Mouse (Mus musculus) embryonic stem cell, embryonic (primary cell): ENCODE data around the gene BC048671.

Source experiments
- CTCF ChIA-PET, 4 experiments: fragments of 300-600 bp in 2 of 4; fragments of 350-600 bp in 2 of 4; sonication (Branson Sonifier 250); formaldehyde crosslinking; loops; one replicate each; lab custom pipeline; 2022; ENCODE audit warnings: inconsistent platforms in 2 of 4; lab: Charles Lee
- POLR2A ChIA-PET, 4 experiments: fragments of 300-600 bp in 2 of 4; fragments of 350-600 bp in 2 of 4; sonication (Branson Sonifier 250); formaldehyde crosslinking; loops; one replicate each; lab custom pipeline; 2022; ENCODE audit warnings: antibody characterized with exemption in 4 of 4, inconsistent platforms in 1 of 4; lab: Charles Lee

BC048671 gene

DNA sequence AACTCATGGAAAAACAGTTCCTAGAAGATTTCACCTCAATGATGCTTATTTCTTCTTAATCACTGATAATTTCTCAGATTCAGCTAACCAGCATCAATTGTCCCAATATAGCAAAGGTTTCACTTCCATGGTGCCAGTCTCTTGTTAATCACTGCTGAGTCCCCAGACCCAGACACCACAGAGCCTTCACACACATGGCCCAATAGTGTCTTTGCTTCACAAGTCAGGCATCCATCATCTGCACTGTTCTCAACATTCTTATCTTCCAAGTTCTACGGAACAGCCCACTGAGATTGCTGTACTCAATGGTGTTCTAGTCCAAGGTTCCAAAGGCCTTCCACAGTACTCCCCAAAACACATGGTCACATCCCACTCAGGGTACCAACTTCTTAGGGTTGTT is at the start of gene BC048671:
Gene BC048671, plus strand, starts transcription at position 301 of the 400 bp plus-strand sequence.
- ChIA-PET CTCF (no interaction called here), POLR2A (no interaction called here)

DNA sequence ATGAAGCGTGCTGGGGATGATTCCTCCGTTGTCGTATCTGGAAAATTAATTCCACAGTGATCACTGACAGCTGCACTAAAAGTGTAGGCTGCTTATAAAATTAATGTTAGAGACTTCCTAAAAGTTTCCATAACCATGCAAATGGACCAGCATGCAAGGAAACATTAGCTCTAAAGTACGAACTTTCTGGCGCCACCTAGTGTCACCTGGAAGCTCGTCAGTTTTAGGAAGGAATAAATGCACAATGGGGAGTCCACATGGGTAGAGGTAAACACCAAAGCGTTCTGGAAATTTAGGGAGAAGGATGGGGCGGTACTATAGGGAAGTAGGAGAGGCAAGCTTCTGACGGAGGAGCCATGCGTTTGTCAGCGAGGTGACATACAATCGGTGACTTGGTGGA is 12.8 kb upstream of the BC048671 start:
- ChIA-PET POLR2A (interaction anchor here in 1 of 4 experiments (0.7 kb wide), 1 partner anchor 82 kb away, joined by 3 read pairs; no protein-coding TSS in a partner anchor), CTCF (interaction anchor here (0.6 to 1.9 kb wide), 20 partner anchors 12 to 926 kb away, joined by 3 to 7 read pairs (median 3); partner anchors contain the start of genes Cfap100 (in 2 of the 4) and Chst13 (in 1 of the 4))

DNA sequence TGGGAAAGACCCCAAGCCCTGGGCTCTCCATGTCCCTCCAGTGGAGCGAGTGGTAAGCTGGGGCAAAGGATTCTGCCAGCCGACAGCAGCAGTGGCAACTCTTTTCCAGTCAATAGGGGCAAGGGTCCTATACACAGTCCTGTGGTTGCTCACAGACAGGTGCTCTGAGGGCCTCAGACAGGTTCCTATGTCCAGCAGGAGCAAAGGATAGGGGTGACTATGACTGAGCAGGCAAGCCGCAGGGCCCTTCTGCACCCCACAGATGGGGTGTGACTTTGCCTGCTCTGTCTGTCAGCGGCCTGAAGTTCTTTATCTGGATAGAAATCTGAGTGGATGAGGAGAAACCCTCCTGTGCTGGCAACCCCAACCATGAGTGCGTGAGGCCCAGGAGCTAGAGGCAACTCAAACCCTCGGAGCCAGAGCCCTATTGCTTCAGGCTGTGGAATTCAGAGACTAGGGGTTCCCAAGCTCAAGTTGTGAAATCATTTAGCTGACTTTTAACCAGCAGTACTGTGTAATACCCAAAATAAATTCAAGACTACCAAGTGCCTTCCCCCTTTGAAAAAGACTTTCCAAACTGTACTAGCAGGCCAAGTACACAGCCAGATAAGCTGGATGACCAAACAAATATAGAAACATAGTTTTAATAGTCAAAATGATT is 5.4 kb downstream of the BC048671 start:
- CTCF ChIA-PET: interaction anchor here in 2 of 4 experiments (0.6 to 1.3 kb wide), 4 partner anchors 18 to 627 kb away, joined by 3 to 5 read pairs (median 4); no protein-coding TSS in a partner anchor

DNA sequence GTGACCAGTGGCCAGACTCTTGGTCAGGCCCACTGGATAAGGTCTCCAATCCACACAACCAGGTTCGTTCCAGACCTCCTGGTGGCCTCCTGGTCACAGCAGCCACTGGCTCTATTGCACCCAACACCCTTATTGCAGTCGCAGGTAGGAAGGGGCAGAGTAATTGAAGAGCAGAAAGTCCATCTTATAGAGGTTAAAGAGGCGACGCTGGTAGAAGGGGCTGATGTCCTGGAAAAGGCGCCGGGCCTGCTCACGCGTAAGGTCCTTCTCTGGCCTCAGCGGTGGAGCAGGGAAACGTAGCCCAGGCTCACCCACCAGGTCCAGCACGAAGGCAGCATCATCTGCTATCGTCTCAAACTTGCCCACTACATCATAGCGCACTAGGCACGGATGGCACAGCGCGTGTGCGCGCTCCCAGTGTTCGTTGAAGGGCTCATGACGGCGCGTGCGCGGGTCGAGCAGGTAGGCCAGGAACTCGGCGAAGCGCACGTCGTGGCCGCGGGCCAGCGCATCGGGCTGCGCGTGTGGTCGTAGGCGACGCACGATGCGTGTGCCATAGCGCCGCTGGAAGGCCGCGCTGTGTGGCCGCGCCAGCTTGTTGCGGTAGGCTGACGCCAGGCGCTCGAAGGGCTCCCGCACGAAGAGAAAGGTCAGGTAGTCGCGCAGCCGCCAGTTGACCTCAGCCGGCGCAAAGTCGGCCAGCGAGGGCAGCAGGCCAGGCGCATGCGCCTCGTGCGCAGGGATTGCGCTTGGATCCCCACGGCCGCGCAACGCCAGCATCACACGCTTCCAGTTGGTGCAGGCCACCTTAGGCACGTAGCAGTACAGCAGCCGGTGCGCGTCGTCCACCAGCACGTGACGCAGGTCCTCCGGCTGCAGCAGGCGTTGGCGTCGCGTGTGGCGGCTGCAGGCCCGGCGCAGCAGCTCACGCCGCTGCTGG is 8.1 kb downstream of the BC048671 start:
- ChIA-PET POLR2A (interaction anchor here in 1 of 4 experiments (1.2 kb wide), 1 partner anchor 61 kb away, joined by 3 read pairs; no protein-coding TSS in a partner anchor), CTCF (interaction anchor here in 1 of 4 experiments (1.0 kb wide), 1 partner anchor 21 kb away, joined by 3 read pairs; no protein-coding TSS in a partner anchor)

More for the DNA sequence above, 5.4 kb downstream of the BC048671 start:
- POLR2A ChIA-PET: no interaction called here

DNA sequence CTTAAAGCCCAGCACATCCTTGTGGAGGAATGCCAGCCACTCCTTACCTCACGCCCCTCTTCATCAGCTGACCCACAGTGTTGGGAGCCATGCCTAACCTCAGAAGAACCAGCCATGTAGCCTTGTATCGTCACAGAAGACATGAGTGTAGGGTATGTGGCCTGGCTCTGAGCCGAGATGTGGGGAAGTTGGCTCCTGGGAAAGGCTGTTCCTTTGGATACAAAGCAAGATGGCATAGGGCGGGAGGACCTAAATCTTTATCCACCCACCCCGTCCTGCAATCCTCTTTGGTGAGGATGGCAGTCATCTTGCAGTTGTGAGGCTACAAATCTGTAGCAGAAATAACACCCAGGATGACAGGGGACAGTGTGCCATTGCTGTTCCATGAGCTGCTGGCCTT is 14.9 kb downstream of the BC048671 start:
- CTCF ChIA-PET: no interaction called here
- POLR2A ChIA-PET: no interaction called here

DNA sequence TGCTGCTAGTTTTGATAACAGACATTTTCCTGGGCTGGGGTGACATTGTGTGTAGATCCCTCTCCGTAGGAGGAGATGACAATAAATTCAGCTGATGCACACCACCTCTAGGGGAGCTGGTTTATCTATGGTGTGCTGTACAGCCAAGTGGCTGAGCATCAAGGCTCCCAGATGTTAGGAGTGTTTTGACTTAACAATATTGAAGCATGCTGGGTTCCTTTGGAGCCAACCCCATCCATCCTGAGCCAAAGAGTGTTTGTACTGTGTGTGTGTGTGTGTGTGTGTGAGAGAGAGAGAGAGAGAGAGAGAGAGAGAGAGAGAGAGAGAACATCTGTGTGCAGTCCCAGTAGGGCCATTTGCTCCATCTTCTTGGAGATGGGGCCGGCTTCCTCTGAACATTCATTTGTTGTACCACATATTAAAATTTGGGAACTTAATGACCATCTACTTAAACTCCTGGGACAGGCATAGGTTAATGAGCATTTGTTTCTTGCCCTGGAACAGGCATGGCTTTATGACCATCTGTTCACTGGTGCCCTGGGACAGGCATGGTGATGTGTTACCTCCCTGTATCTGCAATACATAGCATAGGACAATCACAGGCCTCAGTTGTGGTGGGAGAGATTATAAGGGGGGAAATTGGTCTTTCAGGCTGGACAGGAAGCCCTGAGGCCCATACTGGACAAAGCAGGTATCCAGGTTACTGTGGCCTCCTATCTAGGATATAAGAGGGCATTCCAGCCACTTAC is 16.7 kb downstream of the BC048671 start:
- ChIA-PET POLR2A (no interaction called here), CTCF (no interaction called here)

DNA sequence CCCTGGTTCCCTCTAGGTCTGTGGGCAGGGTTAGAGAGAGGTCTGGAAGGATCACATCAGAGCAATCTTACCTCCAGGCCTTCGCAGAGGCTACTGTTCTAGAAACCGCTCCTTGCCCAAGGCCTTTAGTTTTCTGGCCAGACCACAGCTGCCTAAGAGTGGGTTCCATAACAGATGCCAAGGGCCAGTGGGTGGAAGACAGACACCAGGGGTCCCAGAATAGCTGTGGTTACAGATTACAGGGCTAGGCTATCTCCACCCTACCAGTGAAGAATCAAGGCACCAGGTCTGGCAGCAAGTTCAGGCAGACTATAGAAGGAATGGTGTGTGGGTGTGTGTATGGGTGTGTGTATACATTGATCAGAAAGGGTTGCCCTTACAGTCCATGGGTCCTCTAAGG is 18.0 kb downstream of the BC048671 start:
- CTCF ChIA-PET: no interaction called here
- POLR2A ChIA-PET: no interaction called here

DNA sequence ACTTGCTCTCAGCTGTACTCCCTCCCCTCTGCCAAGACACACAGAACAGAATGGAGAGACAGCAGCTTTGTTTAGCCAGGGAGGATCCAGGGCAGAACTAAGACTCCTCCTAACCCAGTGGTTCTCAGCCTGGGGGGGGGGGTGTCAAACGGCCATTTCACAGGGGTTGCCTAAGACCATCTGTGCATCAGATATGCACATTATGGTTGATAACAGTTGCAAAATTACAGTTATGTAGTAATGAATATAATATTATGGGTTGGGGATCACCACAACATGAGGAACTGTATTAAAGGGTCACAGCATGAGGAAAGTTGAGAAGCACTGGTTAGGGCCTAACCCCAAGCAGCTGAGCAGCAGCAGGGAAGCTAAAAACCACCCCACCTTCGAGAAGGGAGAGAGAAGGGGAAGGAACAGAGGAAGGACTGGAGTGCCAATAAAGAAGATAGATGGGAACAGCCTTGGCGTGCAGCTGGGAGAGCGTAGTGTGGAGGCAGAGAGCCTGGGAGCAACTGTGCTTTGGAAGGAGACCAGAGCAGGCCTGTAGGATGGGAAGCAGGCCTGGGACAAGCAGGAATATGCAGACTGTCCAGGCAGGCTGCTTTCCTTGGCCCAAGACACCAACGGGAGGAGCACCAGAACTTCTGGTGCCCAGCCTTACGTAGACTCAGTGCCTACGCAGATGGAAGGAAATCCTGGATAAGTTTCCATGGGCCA is 18.6 kb downstream of the BC048671 start:
- CTCF ChIA-PET: no interaction called here
- POLR2A ChIA-PET: no interaction called here

DNA sequence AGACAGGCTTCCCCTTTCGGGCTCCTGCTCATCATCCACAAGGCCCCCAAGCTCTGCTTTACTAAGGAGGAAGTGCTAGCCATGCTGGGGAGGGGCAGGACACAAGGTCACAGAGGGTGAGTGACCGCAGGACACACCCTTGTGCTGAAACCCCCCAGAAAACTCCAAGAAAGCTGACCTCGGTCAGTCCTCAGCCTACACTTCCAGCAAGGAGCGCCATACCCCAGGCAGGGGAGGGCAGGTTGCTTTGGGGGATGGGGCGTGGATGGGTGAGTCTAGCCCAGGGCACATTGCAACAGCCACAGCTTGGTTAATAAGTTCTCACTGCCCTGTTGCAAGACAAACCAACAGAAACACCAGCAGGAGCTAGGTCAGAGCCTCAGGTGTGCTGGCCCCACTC is 19.4 kb downstream of the BC048671 start:
- CTCF ChIA-PET: no interaction called here
- POLR2A ChIA-PET: no interaction called here

DNA sequence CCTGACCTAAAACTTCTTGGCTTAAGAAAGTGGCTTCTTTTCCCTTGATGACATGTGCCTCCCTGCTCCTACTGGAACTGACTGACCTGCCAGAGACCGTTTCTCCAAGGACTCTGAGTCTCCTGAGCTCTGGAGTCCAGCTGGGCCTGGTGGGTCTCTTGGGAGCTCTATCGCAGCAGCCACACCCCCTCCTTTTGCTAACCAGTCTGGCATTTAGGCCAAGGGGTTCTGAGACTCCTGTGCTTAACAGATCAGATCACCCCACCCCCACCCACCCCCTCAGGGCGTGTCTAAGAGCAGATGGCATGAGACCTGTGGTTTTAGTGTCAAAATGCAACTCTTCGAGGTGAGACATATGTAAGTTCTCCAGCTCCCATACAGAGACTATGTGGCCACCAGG is 20.8 kb downstream of the BC048671 start:
- CTCF ChIA-PET: interaction anchor here in 1 of 4 experiments (1.2 to 1.8 kb wide), 2 partner anchors 101 to 285 kb away, joined by 3 to 7 read pairs; no protein-coding TSS in a partner anchor
- POLR2A ChIA-PET: interaction anchor here in 2 of 4 experiments (0.6 kb wide), 2 partner anchors 14 to 86 kb away, joined by 3 to 4 read pairs; no protein-coding TSS in a partner anchor

DNA sequence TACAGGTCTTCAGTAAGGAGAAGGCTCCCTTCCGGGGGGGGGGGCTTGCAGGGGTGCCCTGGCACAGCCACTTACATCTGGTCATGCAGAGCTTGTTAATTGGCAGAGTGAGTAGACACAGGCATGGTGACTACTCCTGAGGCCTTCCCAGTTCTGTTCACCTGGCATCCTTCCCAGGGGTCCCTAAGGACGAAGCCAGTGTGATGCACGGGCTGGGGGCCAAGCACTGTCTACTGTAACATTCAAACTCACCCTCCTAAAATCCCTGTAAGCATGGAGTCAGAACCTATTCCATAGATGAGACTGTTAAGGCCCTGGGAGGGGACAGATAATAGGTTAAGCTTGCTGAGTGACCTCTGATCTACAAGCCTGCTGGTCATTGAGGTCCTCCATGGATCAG is 23.0 kb downstream of the BC048671 start:
- ChIA-PET POLR2A (interaction anchor here in 1 of 4 experiments (1.0 kb wide), 1 partner anchor 47 kb away, joined by 3 read pairs; no protein-coding TSS in a partner anchor), CTCF (no interaction called here)

DNA sequence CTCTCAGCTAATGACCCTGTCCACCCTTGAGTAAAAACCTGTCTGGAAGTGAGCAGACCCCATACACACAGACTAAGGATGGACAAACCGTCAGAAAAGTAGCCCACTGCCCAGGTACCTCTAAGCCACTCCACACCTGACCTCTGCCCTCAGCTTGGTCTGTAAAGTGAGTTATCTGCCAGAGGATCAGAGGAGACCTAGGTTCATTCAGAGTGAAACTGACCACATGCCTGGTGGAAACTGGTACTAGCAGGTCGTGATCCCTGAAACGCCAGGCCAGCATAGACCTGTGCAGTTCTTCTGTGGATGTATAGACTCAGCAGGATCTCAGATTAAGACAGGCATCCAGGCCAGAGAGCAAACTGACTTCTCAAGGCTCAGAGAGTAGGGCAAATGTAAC is 23.4 kb downstream of the BC048671 start:
- POLR2A ChIA-PET: interaction anchor here in 2 of 4 experiments (1.0 to 1.2 kb wide), 2 partner anchors 11 to 45 kb away, joined by 3 read pairs; partner anchors contain the start of gene Zxdc (in 1 of the 2)
- CTCF ChIA-PET: interaction anchor here in 2 of 4 experiments (0.6 to 1.1 kb wide), 2 partner anchors 111 to 214 kb away, joined by 3 to 4 read pairs; no protein-coding TSS in a partner anchor

DNA sequence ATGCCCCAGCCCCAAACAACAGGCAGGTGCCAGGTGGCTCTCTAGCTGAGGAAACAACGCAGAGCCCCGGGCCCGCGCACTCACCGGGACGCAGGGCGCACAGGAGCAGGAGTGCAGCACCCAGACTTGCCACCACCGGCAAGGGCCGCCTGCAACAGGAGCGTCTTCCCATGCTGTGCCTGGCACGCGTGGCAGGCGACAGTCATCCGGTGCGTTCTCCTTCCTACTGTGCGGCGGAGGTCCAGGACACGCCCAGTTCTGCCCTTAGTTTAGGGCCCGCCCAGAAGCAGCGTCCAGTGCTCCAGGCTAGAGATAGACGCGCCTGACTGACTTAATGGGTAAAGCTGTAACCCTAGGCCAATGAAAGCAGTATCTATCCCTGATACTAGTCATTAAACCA is 24.0 kb downstream of the BC048671 start, which contains the start of gene Chst13:
Gene Chst13, minus strand, starts transcription at position 195 of the 400 bp plus-strand sequence.
- CTCF ChIA-PET: interaction anchor here in 3 of 4 experiments (0.6 to 1.9 kb wide), 9 partner anchors 37 to 640 kb away, joined by 3 to 10 read pairs (median 4); partner anchors contain the start of gene Cfap100 (in 2 of the 3)
- POLR2A ChIA-PET: interaction anchor here in 2 of 4 experiments (1.0 to 1.2 kb wide), 2 partner anchors 11 to 45 kb away, joined by 3 read pairs; partner anchors contain the start of gene Zxdc (in 1 of the 2)

DNA sequence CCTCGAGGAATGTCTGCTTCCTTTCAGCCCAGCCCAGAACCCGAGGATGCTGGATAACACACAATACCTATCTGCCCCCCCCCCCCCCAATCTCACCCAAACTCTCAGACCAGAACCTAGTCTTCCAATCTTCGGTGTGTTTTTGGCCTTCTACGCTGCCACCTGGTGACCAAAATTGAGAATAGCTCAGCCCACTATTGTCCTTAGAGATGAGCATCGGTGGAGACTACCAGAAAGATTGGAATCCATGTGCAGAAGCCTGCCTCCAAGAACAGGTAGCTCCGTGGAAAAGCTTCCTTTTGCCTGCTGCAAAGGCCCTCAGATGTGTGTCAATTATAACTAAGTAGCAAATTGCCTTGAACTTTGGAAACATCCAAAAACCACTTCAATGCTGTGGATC is 26.7 kb downstream of the BC048671 start:
- POLR2A ChIA-PET: interaction anchor here in 2 of 4 experiments (0.6 kb wide), 4 partner anchors 43 to 330 kb away, joined by 3 to 5 read pairs (median 4); no protein-coding TSS in a partner anchor

DNA sequence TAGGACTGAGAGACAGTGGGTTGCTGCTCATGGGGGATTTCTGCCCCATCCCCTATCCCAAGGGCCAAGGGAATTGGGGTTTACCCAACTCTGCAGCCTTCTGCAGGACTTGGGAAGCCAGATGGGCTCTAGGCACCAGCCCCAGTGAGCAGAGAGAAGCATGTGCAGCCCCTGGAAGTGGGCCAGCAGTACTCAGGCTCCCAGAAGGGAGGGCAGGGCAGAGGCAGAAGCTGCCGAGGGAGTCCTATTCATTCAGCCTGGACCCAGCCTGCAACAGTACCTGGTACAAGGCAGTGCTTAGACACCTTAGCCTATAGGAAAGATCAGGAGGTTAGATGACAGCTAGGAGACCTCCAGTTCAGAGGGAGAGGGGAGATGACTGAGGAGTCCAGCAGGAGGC is 28.9 kb downstream of the BC048671 start:
- ChIA-PET POLR2A (no interaction called here), CTCF (interaction anchor here in 2 of 4 experiments (1.1 to 1.5 kb wide), 2 partner anchors 98 to 650 kb away, joined by 3 to 4 read pairs; partner anchors contain the start of gene Cfap100 (in 1 of the 2))

More for the DNA sequence above, 26.7 kb downstream of the BC048671 start:
- CTCF ChIA-PET: interaction anchor here (0.6 to 1.7 kb wide), 56 partner anchors 11 to 1664 kb away, joined by 3 to 17 read pairs (median 5); partner anchors contain the start of gene Cfap100 (in 1 of the 4)

DNA sequence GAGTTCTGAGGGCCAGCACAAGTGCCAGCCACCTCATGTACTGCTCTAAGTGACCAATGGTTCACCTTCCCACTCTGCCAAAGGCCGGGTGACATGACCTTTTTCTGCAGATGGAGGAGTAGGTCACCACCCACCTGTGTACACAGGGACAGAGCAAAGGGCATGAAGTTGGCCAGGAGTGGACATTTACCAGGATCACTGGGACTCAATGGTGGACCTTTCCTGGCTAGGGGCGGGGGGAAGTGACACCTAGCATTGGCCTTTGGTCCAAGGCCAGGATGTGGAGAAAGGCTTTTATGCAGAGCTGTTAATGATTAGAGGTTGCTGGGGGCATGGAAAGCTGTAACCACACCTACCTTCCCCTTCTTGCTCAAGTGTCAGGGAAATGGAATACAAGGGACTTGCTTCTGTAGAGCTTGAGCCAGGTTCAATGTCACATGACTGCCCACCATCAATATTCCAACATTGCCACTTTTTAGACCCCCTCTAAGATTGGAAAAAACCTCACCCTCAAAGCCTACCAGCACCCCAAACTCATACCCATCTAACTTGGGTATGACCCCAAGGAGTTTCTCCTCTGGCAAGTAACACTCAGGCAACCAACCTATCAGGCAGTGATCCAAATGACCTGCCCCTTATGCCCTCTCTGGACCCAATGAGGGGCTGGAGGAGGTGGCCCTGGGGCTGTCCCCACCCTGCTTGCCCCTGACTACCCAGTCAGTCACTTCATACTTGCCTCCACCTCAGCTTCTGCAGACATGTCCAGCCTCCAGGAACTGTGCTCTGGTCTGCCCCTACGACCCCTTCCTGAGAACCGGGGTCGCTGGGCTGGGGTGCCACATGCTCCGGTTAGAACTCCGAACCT is 31.8 kb downstream of the BC048671 start, which contains the start of gene Uroc1:
Gene Uroc1, plus strand, starts transcription at position 724 of the 865 bp plus-strand sequence.
- POLR2A ChIA-PET: no interaction called here
- CTCF ChIA-PET: no interaction called here
